Mouse (Mus musculus) liver, adult 2 months (tissue): Measurements from ENCODE around the gene Mlxip.

ENCODE experiments used
- CTCF ChIP-seq: fragments of 200-500 bp; IDR thresholded peaks from 2 replicates; pipeline ENCODE4 v1.5.1; 2011; ENCODE audit warnings: low read depth, low read length, control low read depth
- POLR2A ChIP-seq: fragments of 200-500 bp; IDR thresholded peaks from 2 replicates; pipeline ENCODE4 v1.6.1; 2011; ENCODE audit warnings: low read length, control low read depth; ENCODE audit not compliant: insufficient read depth; ENCODE audit errors: extremely low read depth

GRCm38 (mm10) chr5:123394957-123395881 lies 621 bp downstream of the Mlxip start:
- no peak for TF ChIP-seq POLR2A
- TF ChIP-seq CTCF = no peak
